Mouse (Mus musculus): ENCODE measurements at regions not wholly inside any gene's neighbourhood (a gene's known extent, or its start where the extent isn't known, plus 50 kb on each side); places are given as distances from the start of the nearest gene placed in this dataset.
"Not testable (repeated sequence)": the region's sequence is repeated elsewhere in the genome, so short reads cannot be mapped to it uniquely, and the experiment has no call there.

DNA sequence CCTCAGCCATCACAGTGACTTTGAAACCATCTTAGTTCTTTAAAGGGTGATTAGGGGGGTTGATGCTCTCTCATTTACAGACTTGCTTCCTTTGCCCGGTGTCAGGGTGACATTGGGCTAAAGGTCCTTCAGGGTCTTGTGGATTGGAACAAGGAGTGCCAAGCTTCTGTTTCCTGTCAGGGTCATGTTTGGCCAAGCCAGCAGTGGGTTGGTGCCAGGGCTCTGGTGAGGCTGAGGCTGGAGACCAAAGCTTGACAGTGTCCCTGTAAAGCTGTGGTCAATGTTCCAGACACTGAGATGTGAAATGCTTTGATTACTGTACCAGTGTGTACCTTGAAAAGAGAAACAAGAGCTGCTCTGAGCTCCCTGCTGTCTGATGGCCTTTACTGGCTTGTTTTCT is 150.8 kb upstream of the Fam3c start:
- DNase-seq = no peak

GRCm38 (mm10) chr6:22497306-22497705 is 141.3 kb upstream of the Fam3c start:
- DNase-seq = no peak

DNA sequence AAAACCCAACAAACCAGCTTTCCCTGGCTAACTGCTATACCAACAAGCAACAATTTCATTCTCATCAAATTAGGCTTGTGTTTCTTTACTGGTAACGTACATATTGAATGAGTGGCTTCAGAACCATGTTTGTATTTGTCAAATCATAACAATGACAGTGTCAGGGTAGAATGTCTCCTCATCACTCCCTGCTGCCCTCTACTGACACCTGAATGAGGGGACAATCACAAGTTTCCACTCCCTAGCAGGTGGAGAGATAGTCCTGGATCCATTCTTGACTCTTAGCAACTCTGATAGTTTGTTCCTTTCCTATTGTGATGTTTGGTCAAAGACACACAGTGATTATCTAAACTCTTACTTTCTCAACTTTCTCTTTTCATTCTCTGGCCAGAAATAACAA is 140.4 kb upstream of the Fam3c start:
- DNase-seq = no peak

- DNase-seq = peak; percentile 50
Measured at GRCm38 (mm10) chr6:22493632-22494260, 137.7 kb upstream of the Fam3c start.

DNA sequence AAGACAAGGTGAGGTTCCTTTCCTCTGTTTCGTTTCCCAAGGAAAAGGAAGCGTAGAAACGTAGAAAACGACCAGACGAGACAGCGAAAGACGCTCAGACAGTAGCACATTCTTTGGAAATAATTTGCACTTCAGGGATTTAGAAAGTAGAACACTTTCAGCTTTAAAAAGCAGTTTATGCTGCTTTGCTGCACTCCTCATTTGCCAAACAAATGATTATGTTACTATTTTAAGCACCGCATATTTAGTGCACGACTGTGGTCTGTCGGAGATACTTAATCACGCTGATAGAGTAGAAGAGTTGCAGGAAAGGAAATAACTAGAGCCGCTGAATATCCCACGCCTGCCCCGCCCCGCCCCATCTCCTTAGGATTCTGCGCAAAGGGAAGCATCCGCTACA is 136.9 kb upstream of the Fam3c start:
- DNase-seq = no peak

DNA sequence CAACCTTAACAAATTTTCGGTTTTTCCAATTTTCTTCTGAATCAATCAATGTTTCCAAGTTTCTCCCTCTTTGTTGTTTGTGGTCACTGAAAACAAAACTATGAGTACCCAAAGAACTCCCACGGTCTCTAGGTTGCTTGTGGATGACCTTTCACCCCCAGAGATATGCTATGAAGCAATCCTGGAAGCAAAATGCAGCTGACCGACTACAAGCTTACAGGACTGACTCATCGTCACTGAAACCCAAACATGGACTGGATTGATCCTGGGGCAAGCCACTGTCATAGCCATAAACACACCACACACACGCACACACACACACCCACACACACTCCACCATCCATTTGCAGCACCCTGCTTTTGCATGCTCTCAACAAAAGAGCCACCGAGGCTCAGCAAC is 134.7 kb upstream of the Fam3c start:
- no peak for DNase-seq

GRCm38 (mm10) chr6:22487467-22487866 is 131.4 kb upstream of the Fam3c start:
- no peak for DNase-seq

GRCm38 (mm10) chr6:22485828-22486518 is 129.9 kb upstream of the Fam3c start:
- DNase-seq = no peak

GRCm38 (mm10) chr6:22482257-22482656 is 126.2 kb upstream of the Fam3c start:
- not testable (repeated sequence) for DNase-seq

- no peak for DNase-seq
Measured at GRCm38 (mm10) chr6:22474604-22475003, 118.6 kb upstream of the Fam3c start.

DNA sequence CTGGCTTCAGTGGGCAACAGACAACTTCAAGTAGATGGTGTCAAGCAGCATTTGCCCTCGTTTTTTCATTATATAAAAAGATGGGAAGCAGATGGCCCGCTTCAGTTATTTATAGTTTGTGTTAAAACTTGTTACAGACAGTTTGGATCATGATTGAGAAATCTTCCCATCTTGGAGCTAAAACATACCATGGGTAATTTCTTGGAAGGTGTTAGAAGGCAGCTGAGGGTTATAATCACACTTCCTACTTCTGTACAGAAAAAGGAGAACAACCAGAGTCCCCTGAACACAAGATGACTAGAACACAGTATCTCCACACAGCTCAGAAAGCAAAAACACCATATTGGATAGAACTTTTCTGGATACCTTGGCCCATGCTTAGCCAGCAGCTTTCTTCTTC is 118.0 kb upstream of the Fam3c start:
- DNase-seq = no peak

GRCm38 (mm10) chr6:22472400-22472799 is 116.4 kb upstream of the Fam3c start:
- DNase-seq = not testable (repeated sequence)

GRCm38 (mm10) chr6:22467334-22467993 is 111.4 kb upstream of the Fam3c start:
- DNase-seq = no peak

- no peak for DNase-seq
Measured at GRCm38 (mm10) chr6:22465926-22466325, 109.9 kb upstream of the Fam3c start.

GRCm38 (mm10) chr6:22459440-22460016 is 103.5 kb upstream of the Fam3c start:
- DNase-seq = no peak

DNA sequence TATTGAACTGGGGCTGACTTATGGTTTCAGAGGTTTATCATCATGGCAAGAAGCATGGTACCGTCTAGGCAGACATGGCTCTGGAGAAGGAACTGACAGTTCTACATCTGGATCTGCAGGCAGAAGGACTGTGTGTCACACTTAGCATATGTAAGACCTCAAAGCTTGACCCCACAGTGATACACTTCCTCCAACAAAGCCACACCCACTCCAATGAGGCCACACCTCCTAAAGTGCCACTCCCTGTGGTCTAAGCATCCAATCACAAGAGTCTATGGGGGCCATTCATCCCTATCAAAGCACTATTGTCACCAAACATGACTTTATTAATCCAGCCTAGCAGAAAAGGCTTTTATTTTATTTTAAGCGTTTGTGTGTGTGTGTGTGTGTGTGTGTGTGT is 96.2 kb upstream of the Fam3c start:
- DNase-seq = no peak

- no peak for DNase-seq
Measured at GRCm38 (mm10) chr6:22450501-22450900, 94.5 kb upstream of the Fam3c start.

- no peak for DNase-seq
Measured at GRCm38 (mm10) chr6:22448906-22449305, 92.9 kb upstream of the Fam3c start.

GRCm38 (mm10) chr6:22447636-22448035 is 91.6 kb upstream of the Fam3c start:
- DNase-seq = no peak

GRCm38 (mm10) chr6:22446621-22447310 is 90.7 kb upstream of the Fam3c start:
- no peak for DNase-seq

- not testable (repeated sequence) for DNase-seq
Measured at GRCm38 (mm10) chr6:22444856-22445255, 88.8 kb upstream of the Fam3c start.

- DNase-seq = no peak
Measured at GRCm38 (mm10) chr6:22444220-22444619, 88.2 kb upstream of the Fam3c start.

GRCm38 (mm10) chr6:22443573-22443972 is 87.5 kb upstream of the Fam3c start:
- DNase-seq = no peak

Measured in cerebellum, adult 9-10 months (tissue).